Mouse (Mus musculus) lung, postnatal 36 days (tissue): ENCODE results near the gene Pja2.
"Not testable (repeated sequence)": the region's sequence is repeated elsewhere in the genome, so short reads cannot be mapped to it uniquely, and the experiment has no call there.

ENCODE experiments used
- DNase-seq: peaks from one replicate; pipeline ENCODE4 v3.0.0; 2022; ENCODE audit warnings: mixed read lengths

Gene Pja2

GRCm38 (mm10) chr17:64331898-64332769, at the start of gene Pja2:
Gene Pja2, minus strand, starts transcription at chr17:64331916.
- DNase-seq = peak; percentile 99

GRCm38 (mm10) chr17:64375327-64375726, 43.6 kb upstream of the Pja2 start:
- DNase-seq = peak; percentile 88

- DNase-seq = peak; percentile 76
Observed at GRCm38 (mm10) chr17:64363694-64364093, 32.0 kb upstream of the Pja2 start.

- DNase-seq = no peak
Observed at GRCm38 (mm10) chr17:64362570-64362969, 30.9 kb upstream of the Pja2 start.

GRCm38 (mm10) chr17:64361911-64362425, 30.3 kb upstream of the Pja2 start:
- DNase-seq = no peak

- no peak for DNase-seq
Observed at GRCm38 (mm10) chr17:64353940-64354339, 22.2 kb upstream of the Pja2 start.

- no peak for DNase-seq
Observed at GRCm38 (mm10) chr17:64346135-64346534, 14.4 kb upstream of the Pja2 start.

- DNase-seq = no peak
Observed at GRCm38 (mm10) chr17:64344576-64345172, 13.0 kb upstream of the Pja2 start.

- DNase-seq = no peak
Observed at GRCm38 (mm10) chr17:64341698-64342097, 10.0 kb upstream of the Pja2 start.

- no peak for DNase-seq
Observed at GRCm38 (mm10) chr17:64339752-64340151, 8.0 kb upstream of the Pja2 start.

- no peak for DNase-seq
Observed at GRCm38 (mm10) chr17:64337220-64337619, 5.5 kb upstream of the Pja2 start.

GRCm38 (mm10) chr17:64333956-64334355, 2.2 kb upstream of the Pja2 start:
- no peak for DNase-seq

GRCm38 (mm10) chr17:64332770-64333096, 1.0 kb upstream of the Pja2 start:
- no peak for DNase-seq

GRCm38 (mm10) chr17:64331291-64331897, 322 bp downstream of the Pja2 start:
- DNase-seq = no peak

GRCm38 (mm10) chr17:64330885-64331284, 831 bp downstream of the Pja2 start:
- no peak for DNase-seq

- no peak for DNase-seq
Observed at GRCm38 (mm10) chr17:64324556-64324955, 7.2 kb downstream of the Pja2 start.

GRCm38 (mm10) chr17:64315428-64315827, 16.3 kb downstream of the Pja2 start:
- DNase-seq = no peak

GRCm38 (mm10) chr17:64314523-64314922, 17.2 kb downstream of the Pja2 start:
- DNase-seq = not testable (repeated sequence)

GRCm38 (mm10) chr17:64297628-64298027, 34.1 kb downstream of the Pja2 start:
- no peak for DNase-seq

GRCm38 (mm10) chr17:64292740-64293139, 39.0 kb downstream of the Pja2 start:
- DNase-seq = no peak

GRCm38 (mm10) chr17:64289684-64290083, 42.0 kb downstream of the Pja2 start:
- no peak for DNase-seq

GRCm38 (mm10) chr17:64288000-64288399, 43.7 kb downstream of the Pja2 start:
- DNase-seq = no peak

- no peak for DNase-seq
Observed at GRCm38 (mm10) chr17:64286836-64287235, 44.9 kb downstream of the Pja2 start.

GRCm38 (mm10) chr17:64281368-64281767, 50.3 kb downstream of the Pja2 start:
- not testable (repeated sequence) for DNase-seq
